Comparison of ENCODE assay signal across 8 mouse cellular contexts in the genomic region with DNA sequence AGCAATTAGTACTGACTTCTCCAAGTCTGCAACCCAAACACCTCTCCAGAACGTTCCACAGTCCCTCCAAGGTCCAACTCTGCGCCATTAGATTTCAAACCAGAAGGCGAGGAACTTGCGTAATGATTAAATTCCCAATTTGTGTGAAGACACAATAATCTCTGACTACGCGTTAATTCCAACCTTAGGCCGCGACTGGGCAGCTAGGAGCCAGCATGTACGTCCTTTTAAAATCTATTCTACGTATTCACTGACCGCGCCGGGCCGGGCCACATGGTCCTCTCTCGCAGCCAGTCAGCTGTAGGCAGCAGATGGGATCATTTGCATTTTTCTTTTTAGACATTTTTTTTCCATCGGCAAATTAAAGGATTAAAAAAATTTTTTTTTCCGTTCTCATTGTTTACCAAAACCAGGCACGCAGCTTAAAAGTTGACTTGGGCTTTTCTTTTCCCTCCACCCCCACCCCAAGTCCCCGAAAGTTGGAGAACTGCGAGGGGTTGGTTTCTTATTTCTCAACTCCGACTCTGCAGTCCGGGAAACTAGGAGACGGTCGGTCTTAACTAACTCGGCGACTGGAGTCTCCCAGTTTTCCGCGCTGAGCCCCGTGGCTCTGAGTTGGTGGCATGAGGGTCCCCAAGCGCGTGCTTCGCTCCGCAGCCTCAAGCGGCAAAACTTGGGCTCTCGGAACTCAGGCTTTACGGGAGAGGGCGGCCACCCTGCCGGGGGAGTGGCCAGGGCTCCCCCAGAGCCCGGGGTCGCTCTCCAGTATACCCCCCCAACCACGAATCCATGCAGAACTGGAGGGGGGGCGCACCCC. TPM values are rescaled to one million over a fixed set of nuclear protein-coding genes. Genes with fewer than 3 reads are reported as not detected.
DNase-seq lines count a peak whose midpoint lies in the region; ATAC-seq lines count a peak whose summit lies in the region.

No protein-coding gene starts in this region.

- DNase-seq in embryo, embryonic 9.5 days (ENCODE audit: extremely low spot score), result peak; percentile 79
- DNase-seq in heart, adult 8-10 months (ENCODE audit: low spot score), result peak; percentile 33
- peak; percentile 66 to 73 for DNase-seq in kidney, adult 8-10 months
- DNase-seq in liver, result peak; percentile 75
- peak; percentile 60 for DNase-seq in splenic B cell, adult 2 months (ENCODE audit: low read depth, low spot score)

- peaks cover 2% of the 10 kb centered on the region for H3K27me3 ChIP-seq in megakaryocyte, embryonic 14.5 days (replicated peaks)
- no peaks in the 10 kb centered on the region; the same call in 1 of the 2 replicates for H3K27me3 ChIP-seq in splenic B cell, adult 2 months (ENCODE audit: control insufficient read depth, insufficient read depth, low read length, poor library complexity, severe bottlenecking)

- no peaks in the 10 kb centered on the region for H3K9me3 ChIP-seq in megakaryocyte, embryonic 14.5 days

- H3K4me1 ChIP-seq in megakaryocyte, embryonic 14.5 days, result peaks cover 39% of the 10 kb centered on the region

- no peaks in the 10 kb centered on the region for H3K36me3 ChIP-seq in megakaryocyte, embryonic 14.5 days (replicated peaks; ENCODE audit: low read length)
- H3K36me3 ChIP-seq in splenic B cell, adult 2 months (ENCODE audit: control insufficient read depth, insufficient read depth, low read length, poor library complexity, severe bottlenecking), result no peaks in the 10 kb centered on the region

- H3K4me3 ChIP-seq in megakaryocyte, embryonic 14.5 days (replicated peaks), result peak overlapping the region; percentile 96

- no peak for ATAC-seq in megakaryocyte, adult 5-6 weeks (ENCODE audit: poor library complexity, severe bottlenecking)
- 0 out of 2 replicates have a peak, but pooled peaks have one; percentile 46 for ATAC-seq in monocyte, adult 5-6 weeks (replicated peaks; ENCODE audit: insufficient number of reproducible peaks, low FRiP score, low TSS enrichment, poor library complexity, severe bottlenecking)

RNA-seq across cellular contexts. Expression of a gene that starts 0.6 kb away (rescaled TPM):
- 0.60 and 2.5 TPM in 2 replicates for polyA plus RNA-seq in megakaryocyte, embryonic 14.5 days (2012; ENCODE audit: insufficient read depth, low replicate concordance)
- 1.5 and 2.4 TPM in 2 replicates for total RNA-seq in megakaryocyte, adult 5-6 weeks (2015)
- total RNA-seq in megakaryocyte, adult 5-6 weeks (2017), result 0.84 and 1.1 TPM in 2 replicates
- 1 to 10 TPM; 6.2 to 9.1 (median 6.8) TPM for total RNA-seq in heart, adult 8-10 months (2022)
- total RNA-seq in monocyte, adult 5-6 weeks (2017), result 1.4 to 6.0 TPM (median 1.5 TPM) in 3 replicates

RNA-seq across cellular contexts. Expression of a gene that starts 45.8 kb away (rescaled TPM):
- polyA plus RNA-seq in megakaryocyte, embryonic 14.5 days (2012; ENCODE audit: insufficient read depth, low replicate concordance), result 14.7 and 29.5 TPM in 2 replicates
- total RNA-seq in megakaryocyte, adult 5-6 weeks (2015), result 3.6 and 6.0 TPM in 2 replicates
- 1.7 and 2.1 TPM in 2 replicates for total RNA-seq in megakaryocyte, adult 5-6 weeks (2017)
- total RNA-seq in heart, adult 8-10 months (2022), result 10 to 100 TPM in 1 of 4 experiments, 1 to 10 TPM in 2, not detected in 1; 3.6 to 16.9 (median 7.9) TPM
- 2.1 to 13.0 TPM (median 8.4 TPM) in 3 replicates for total RNA-seq in monocyte, adult 5-6 weeks (2017)
